Mouse (Mus musculus) MEL (cell line): Measurements from ENCODE around the gene Sec24c. TPM values are rescaled to one million over a fixed set of nuclear protein-coding genes. Genes with fewer than 3 reads are reported as not detected.
A peak's percentile ranks its signal among the peaks of the same experiment; 100 is the strongest.

Source experiments
- DNase-seq: peaks from one replicate; pipeline ENCODE4 v3.0.0; 2011; ENCODE audit warnings: low read depth, low spot score
- H3K27ac ChIP-seq: 2 replicates; pipeline ENCODE4 v1.5.1; 2012; ENCODE audit warnings: low read depth, mild to moderate bottlenecking, control low read depth, low read length, moderate library complexity; ENCODE audit not compliant: control insufficient read depth
- H3K27me3 ChIP-seq, 2 experiments: fragments of 150-350 bp in 1 of 2; sonication (generic) in 1 of 2; 2 replicates each; pipeline ENCODE4 v1.6.1; 2012; ENCODE audit warnings: low read length in 2 of 2, mild to moderate bottlenecking in 2 of 2, improper control_type of control experiment in 1 of 2, moderate library complexity in 1 of 2; ENCODE audit not compliant: insufficient read depth in 2 of 2, control insufficient read depth in 1 of 2
- H3K36me3 ChIP-seq, 2 experiments: 2 replicates each; pipeline ENCODE4 v1.6.1; 2012 to 2014; ENCODE audit warnings: low read length in 2 of 2, improper control_type of control experiment in 1 of 2, inconsistent platforms in 1 of 2, mild to moderate bottlenecking in 1 of 2; ENCODE audit not compliant: insufficient read depth in 2 of 2, control insufficient read depth in 1 of 2
- H3K4me1 ChIP-seq, 2 experiments: fragments of 150-350 bp in 1 of 2; sonication (generic) in 1 of 2; 2 replicates each; pipeline ENCODE4 v1.6.1; 2012; ENCODE audit warnings: low read length in 2 of 2, improper control_type of control experiment in 1 of 2, mild to moderate bottlenecking in 1 of 2; ENCODE audit not compliant: insufficient read depth in 2 of 2, control insufficient read depth in 1 of 2
- H3K4me3 ChIP-seq, 2 experiments: fragments of 150-350 bp in 1 of 2; sonication (generic) in 1 of 2; 2 replicates each; pipeline ENCODE4 v1.5.1; 2012; ENCODE audit warnings: low read depth in 2 of 2, low read length in 2 of 2, mild to moderate bottlenecking in 2 of 2, moderate library complexity in 2 of 2, control low read depth in 1 of 2, improper control_type of control experiment in 1 of 2; ENCODE audit not compliant: control insufficient read depth in 1 of 2, insufficient read depth in 1 of 2
- H3K79me2 ChIP-seq: 2 replicates; pipeline ENCODE4 v1.6.1; 2012; ENCODE audit warnings: mild to moderate bottlenecking, low read length, moderate library complexity; ENCODE audit not compliant: control insufficient read depth, poor library complexity, insufficient read depth
- H3K9ac ChIP-seq: 2 replicates; pipeline ENCODE4 v1.6.1; 2012; ENCODE audit warnings: low read depth, mild to moderate bottlenecking, control low read depth, low read length, moderate library complexity; ENCODE audit not compliant: control insufficient read depth, poor library complexity, severe bottlenecking
- H3K9me3 ChIP-seq: fragments of 150-350 bp; sonication (generic); replicated peaks from 2 replicates; pipeline ENCODE4 v1.6.1; 2012; ENCODE audit warnings: mild to moderate bottlenecking, low read length, improper control_type of control experiment, moderate library complexity; ENCODE audit not compliant: insufficient read depth
- CHD1 ChIP-seq: IDR thresholded peaks from 2 replicates; pipeline ENCODE4 v1.6.1; 2012; ENCODE audit warnings: low read depth, mild to moderate bottlenecking, inconsistent platforms, low read length, improper control_type of control experiment
- CTCF ChIP-seq, 3 experiments: IDR thresholded peaks in 2 of 3; conservative IDR thresholded peaks in 1 of 3; 2 replicates each; pipeline ENCODE4 v1.5.1; 2011 to 2012; ENCODE audit warnings: low read length in 3 of 3, low read depth in 2 of 3, mild to moderate bottlenecking in 2 of 3, improper control_type of control experiment in 1 of 3, inconsistent platforms in 1 of 3, mixed read lengths in 1 of 3, moderate library complexity in 1 of 3; ENCODE audit not compliant: control insufficient read depth in 1 of 3, insufficient read depth in 1 of 3, poor library complexity in 1 of 3, severe bottlenecking in 1 of 3
- E2F4 ChIP-seq: IDR thresholded peaks from 2 replicates; pipeline ENCODE4 v1.6.1; 2011; ENCODE audit warnings: low read depth, low read length, improper control_type of control experiment, borderline replicate concordance
- ELF1 ChIP-seq: IDR thresholded peaks from 2 replicates; pipeline ENCODE4 v1.6.1; 2014; ENCODE audit warnings: low read depth, mild to moderate bottlenecking, inconsistent platforms, low read length, improper control_type of control experiment, moderate library complexity
- EP300 ChIP-seq, 2 experiments: IDR thresholded peaks; 2 replicates each; pipeline ENCODE4 v1.6.1; 2011; ENCODE audit warnings: improper control_type of control experiment in 2 of 2, low read length in 2 of 2, low read depth in 1 of 2, mild to moderate bottlenecking in 1 of 2
- ETS1 ChIP-seq: IDR thresholded peaks from 2 replicates; pipeline ENCODE4 v1.6.1; 2012; ENCODE audit warnings: low read depth, mild to moderate bottlenecking, inconsistent platforms, low read length, improper control_type of control experiment, moderate library complexity
- HCFC1 ChIP-seq: IDR thresholded peaks from 2 replicates; pipeline ENCODE4 v1.6.1; 2012; ENCODE audit warnings: low read depth, mild to moderate bottlenecking, inconsistent platforms, low read length, improper control_type of control experiment, moderate library complexity
- JUND ChIP-seq: IDR thresholded peaks from 2 replicates; pipeline ENCODE4 v1.6.1; 2011; ENCODE audit warnings: low read depth, mild to moderate bottlenecking, improper control_type of control experiment, low read length
- KAT2A ChIP-seq: conservative IDR thresholded peaks from 2 replicates; pipeline ENCODE4 v1.6.1; 2012; ENCODE audit warnings: low read depth, low read length, improper control_type of control experiment, inconsistent platforms
- MAFK ChIP-seq: IDR thresholded peaks from 2 replicates; pipeline ENCODE4 v1.6.1; 2011; ENCODE audit warnings: low read depth, mild to moderate bottlenecking, low read length, improper control_type of control experiment, borderline replicate concordance
- MAX ChIP-seq: IDR thresholded peaks from 2 replicates; pipeline ENCODE4 v1.6.1; 2011; ENCODE audit warnings: low read length, improper control_type of control experiment
- MAZ ChIP-seq: IDR thresholded peaks from 2 replicates; pipeline ENCODE4 v1.6.1; 2012; ENCODE audit warnings: low read depth, mild to moderate bottlenecking, inconsistent platforms, low read length, improper control_type of control experiment
- MYB ChIP-seq: IDR thresholded peaks from 2 replicates; pipeline ENCODE4 v1.6.1; 2011; ENCODE audit warnings: mild to moderate bottlenecking, low read depth, low read length, improper control_type of control experiment
- MYC ChIP-seq: IDR thresholded peaks from 2 replicates; pipeline ENCODE4 v1.6.1; 2011; ENCODE audit warnings: low read depth, mild to moderate bottlenecking, low read length, improper control_type of control experiment, moderate library complexity
- NELFE ChIP-seq: IDR thresholded peaks from 2 replicates; pipeline ENCODE4 v1.6.1; 2011; ENCODE audit warnings: low read depth, low read length, improper control_type of control experiment
- POLR2A ChIP-seq, 2 experiments: IDR thresholded peaks; 2 replicates each; pipeline ENCODE4 v1.6.1; 2011 to 2012; ENCODE audit warnings: low read length in 2 of 2, mild to moderate bottlenecking in 2 of 2, control low read depth in 1 of 2, improper control_type of control experiment in 1 of 2, low read depth in 1 of 2, moderate library complexity in 1 of 2; ENCODE audit not compliant: control insufficient read depth in 1 of 2, insufficient read depth in 1 of 2, poor library complexity in 1 of 2
- POLR2AphosphoS2 ChIP-seq: IDR thresholded peaks from 2 replicates; pipeline ENCODE4 v1.6.1; 2011; ENCODE audit warnings: low read length, improper control_type of control experiment
- POLR2AphosphoS5 ChIP-seq: IDR thresholded peaks from 2 replicates; pipeline ENCODE4 v1.6.1; 2012; ENCODE audit warnings: low read depth, borderline replicate concordance, mild to moderate bottlenecking, inconsistent platforms, low read length, moderate library complexity, mixed read lengths
- RAD21 ChIP-seq: IDR thresholded peaks from 2 replicates; pipeline ENCODE4 v1.6.1; 2011; ENCODE audit warnings: mild to moderate bottlenecking, low read depth, low read length, improper control_type of control experiment
- RCOR1 ChIP-seq: IDR thresholded peaks from 2 replicates; pipeline ENCODE4 v1.6.1; 2012; ENCODE audit warnings: low read depth, mild to moderate bottlenecking, inconsistent platforms, low read length, improper control_type of control experiment
- SIN3A ChIP-seq: IDR thresholded peaks from 2 replicates; pipeline ENCODE4 v1.6.1; 2012; ENCODE audit warnings: low read length, improper control_type of control experiment, inconsistent platforms
- TCF12 ChIP-seq: IDR thresholded peaks from 2 replicates; pipeline ENCODE4 v1.6.1; 2014; ENCODE audit warnings: low read depth, mild to moderate bottlenecking, inconsistent platforms, low read length, improper control_type of control experiment, moderate library complexity
- USF1 ChIP-seq: IDR thresholded peaks from 2 replicates; pipeline ENCODE4 v1.6.1; 2014; ENCODE audit warnings: low read depth, mild to moderate bottlenecking, inconsistent platforms, low read length, improper control_type of control experiment, moderate library complexity
- USF2 ChIP-seq, 2 experiments: IDR thresholded peaks; 2 replicates each; pipeline ENCODE4 v1.6.1; 2011 to 2012; ENCODE audit warnings: improper control_type of control experiment in 2 of 2, low read length in 2 of 2, borderline replicate concordance in 1 of 2, inconsistent platforms in 1 of 2, low read depth in 1 of 2, mild to moderate bottlenecking in 1 of 2; ENCODE audit not compliant: insufficient read depth in 1 of 2
- polyA plus RNA-seq, 2 experiments: library from polyadenylated mRNA; stranded (reverse) in 1 of 2; unstranded in 1 of 2; fragments of >175 nt in 1 of 2; fragments of >200 nt in 1 of 2; gene quantifications; 2 replicates each; pipeline versions ENCODE4 v1.2.1 to v1.2.4; 2012; ENCODE audit warnings: low replicate concordance in 2 of 2, low read depth in 1 of 2; ENCODE audit not compliant: insufficient read length in 2 of 2, insufficient read depth in 1 of 2, missing spikeins in 1 of 2
- total RNA-seq: library from RNA; depleted of rRNA; stranded (reverse); fragments of 300-350 nt; gene quantifications from 2 replicates; pipeline ENCODE4 v1.2.3, GENCODE M21; 2012

Gene Sec24c
- total and polyA plus RNA-seq, 3 experiments, result 83.9 to 263 (median 121) TPM

GRCm38 (mm10) chr14:20682498-20682897, 8.4 kb downstream of the Sec24c start:
- TF ChIP-seq HCFC1, result peak; percentile 49
- no peak for TF ChIP-seq ELF1
- TF ChIP-seq TCF12, result 0 out of 2 replicates have a peak, but pooled peaks have one; percentile 15
- no peak for TF ChIP-seq MYB
- TF ChIP-seq EP300 (IDR thresholded peaks at IDR 0.05; ENCODE audit: low read depth in 1 of 2, low read length in 2 of 2), result peak; percentile 12 to 28; a peak in 2 of 4 replicates
- TF ChIP-seq MAZ, result no peak
- peak; percentile 46; the same call in 1 of the 2 replicates for TF ChIP-seq ETS1
- TF ChIP-seq MAFK, result no peak
- 0 out of 2 replicates have a peak, but pooled peaks have one; percentile 34 for TF ChIP-seq SIN3A
- Histone ChIP-seq H3K9ac (no peak overlapping the region), H3K9me3 (no peaks in the 10 kb centered on the region), H3K36me3 (peaks cover 25 to 40% of the 10 kb centered on the region in 2 experiments), H3K27ac (peak overlapping the region; percentile 32), H3K79me2 (no peaks in the 10 kb centered on the region), H3K4me1 (peaks cover 10 to 14% of the 10 kb centered on the region in 2 experiments), H3K4me3 (no peak overlapping the region), H3K27me3 (no peaks in the 10 kb centered on the region)
- DNase-seq, result peak; percentile 89

GRCm38 (mm10) chr14:20686576-20686975, 12.5 kb downstream of the Sec24c start:
- Histone ChIP-seq H3K79me2 (no peaks in the 10 kb centered on the region), H3K4me3 (no peak overlapping the region), H3K36me3 (peaks cover 13 to 36% of the 10 kb centered on the region in 2 experiments), H3K27ac (no peak overlapping the region), H3K9me3 (no peaks in the 10 kb centered on the region), H3K27me3 (no peaks in the 10 kb centered on the region), H3K4me1 (peaks cover 7 to 14% of the 10 kb centered on the region in 2 experiments), H3K9ac (no peak overlapping the region)
- DNase-seq, result no peak
- TF ChIP-seq MAZ, result no peak
- TF ChIP-seq JUND, result no peak
- TF ChIP-seq E2F4, result no peak
- TF ChIP-seq POLR2A (IDR thresholded peaks at IDR 0.05; ENCODE audit: control insufficient read depth in 1 of 2, insufficient read depth in 1 of 2, low read depth in 1 of 2, low read length in 2 of 2, poor library complexity in 1 of 2), result 0 out of 4 replicates have a peak, but pooled peaks of 1 of the 2 experiments have one; percentile 17
- no peak for TF ChIP-seq USF1
- no peak for TF ChIP-seq MAFK
- no peak for TF ChIP-seq CHD1

- TF ChIP-seq MYC (no peak), EP300 (IDR thresholded peaks at IDR 0.05; ENCODE audit: low read depth in 1 of 2, low read length in 2 of 2) (no peak), USF2 (IDR thresholded peaks at IDR 0.05; ENCODE audit: borderline replicate concordance in 1 of 2, insufficient read depth in 1 of 2, low read depth in 1 of 2, low read length in 2 of 2) (no peak), RAD21 (no peak), MYB (no peak), NELFE (no peak), ETS1 (no peak), HCFC1 (no peak), CTCF (IDR thresholded peaks at IDR 0.05 in 2 of 3, conservative IDR thresholded peaks at IDR 0.05 in 1 of 3; ENCODE audit: control insufficient read depth in 1 of 3, insufficient read depth in 1 of 3, low read depth in 2 of 3, low read length in 3 of 3, poor library complexity in 1 of 3, severe bottlenecking in 1 of 3) (no peak), MAZ (no peak), JUND (no peak), TCF12 (no peak), RCOR1 (no peak), MAX (no peak), POLR2AphosphoS5 (no peak), KAT2A (no peak), POLR2AphosphoS2 (no peak), E2F4 (no peak), MAFK (no peak)
- H3K79me2 ChIP-seq, result no peaks in the 10 kb centered on the region
- H3K27ac ChIP-seq, result no peak overlapping the region
- H3K9ac ChIP-seq, result no peak overlapping the region
- no peaks in the 10 kb centered on the region for H3K4me1 ChIP-seq
- no peak for DNase-seq
- H3K36me3 ChIP-seq, result peaks cover 0 to 43% of the 10 kb centered on the region in 2 experiments; a peak in 2 of 4 replicates
- no peak overlapping the region for H3K4me3 ChIP-seq
- no peaks in the 10 kb centered on the region for H3K9me3 ChIP-seq
- H3K27me3 ChIP-seq, result no peaks in the 10 kb centered on the region
Measured at GRCm38 (mm10) chr14:20689009-20689408, 14.9 kb downstream of the Sec24c start.
